Mouse (Mus musculus) cortical plate, adult 2 months (tissue): ENCODE measurements around the gene Pakap.

Experiments
- CTCF ChIP-seq: fragments of 200-500 bp; IDR thresholded peaks from 2 replicates; pipeline ENCODE4 v1.5.1; 2011; ENCODE audit warnings: mild to moderate bottlenecking, control low read depth, low read length; ENCODE audit not compliant: insufficient read depth; ENCODE audit errors: extremely low read depth
- POLR2A ChIP-seq: fragments of 200-500 bp; IDR thresholded peaks from 2 replicates; pipeline ENCODE4 v1.6.1; 2011; ENCODE audit warnings: mild to moderate bottlenecking, low read length, control low read depth; ENCODE audit not compliant: insufficient read depth; ENCODE audit errors: extremely low read depth

DNA sequence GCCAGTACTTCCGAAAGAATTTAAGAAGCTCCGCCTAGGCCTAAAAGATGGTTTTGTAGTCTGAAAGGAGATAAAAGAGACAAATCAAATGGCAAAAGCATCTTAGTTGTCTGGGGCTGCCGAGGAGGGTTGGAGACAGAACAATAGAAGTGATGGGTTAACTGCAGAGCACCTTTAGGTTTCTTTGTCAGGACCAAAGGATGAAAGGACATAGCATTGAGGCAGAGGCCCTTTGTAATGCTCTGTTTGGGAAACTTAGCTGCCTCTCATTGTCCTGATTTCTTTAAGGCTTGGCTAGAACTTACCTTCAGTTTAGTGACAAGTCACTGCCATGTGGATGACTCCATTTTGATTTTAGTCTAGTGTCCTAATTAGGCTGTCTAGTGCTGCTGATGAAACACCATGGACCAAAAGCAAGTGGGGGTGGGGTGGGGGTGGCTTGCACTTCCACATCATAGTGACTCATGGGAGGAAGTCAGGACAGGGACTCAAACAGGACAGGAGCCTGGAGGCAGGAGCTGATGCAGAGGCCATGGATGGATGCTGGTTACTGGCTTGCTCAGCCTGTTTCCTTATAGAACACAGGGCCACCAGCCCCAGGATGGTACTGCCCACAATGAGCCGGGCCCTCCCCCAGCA lies 202.3 kb downstream of the Pakap start:
- TF ChIP-seq POLR2A, result no peak
- TF ChIP-seq CTCF, result no peak
